ENCODE assay signal across 24 mouse cellular contexts in genomic region chr1:129837324-129837723, GRCm38 (mm10).
DNase-seq lines count a peak whose midpoint lies in the region; ATAC-seq and TF ChIP-seq lines count a peak whose summit lies in the region.
"Had no signal": no experiment of that assay in that cellular context is flagged by ENCODE, and none has a peak within 500 bp of the region (broad histone marks: within the 10 kb centered on the region; RNA-seq: fewer than 3 reads in every experiment).

No protein-coding gene starts in this region.

- H3K4me2 ChIP-seq in embryonic facial prominence, embryonic 14.5 days (ENCODE audit: low read depth, low read length), result no peak overlapping the region
- no peak overlapping the region for H3K4me2 ChIP-seq in kidney, embryonic 15.5 days
- H3K4me2 ChIP-seq in limb, embryonic 14.5 days (replicated peaks; ENCODE audit: low read depth, low read length, severe bottlenecking), result no peak overlapping the region
- H3K4me2 ChIP-seq: embryonic facial prominence, embryonic 13.5 days; forebrain, embryonic 13.5 days; forebrain, embryonic 15.5 days had no signal

- ATAC-seq in embryonic facial prominence, embryonic 14.5 days (ENCODE audit: low read depth), result peak; percentile 22; the same call in 1 of the 2 replicates
- peak; percentile 79 for ATAC-seq in kidney, embryonic 15.5 days (replicated peaks; ENCODE audit: low FRiP score)
- peak; percentile 47; the same call in 1 of the 2 replicates for ATAC-seq in limb, embryonic 14.5 days (ENCODE audit: low FRiP score, low read depth)
- ATAC-seq: activated CD4-positive, CD25-positive, alpha-beta regulatory T cell, adult 4 months; CD4-positive, CD25-positive, alpha-beta regulatory T cell, adult 4 months; forebrain, embryonic 13.5 days; forebrain, embryonic 15.5 days; forebrain, postnatal 0 days; Patski had no signal

- H3K27ac ChIP-seq in embryonic facial prominence, embryonic 14.5 days (replicated peaks; ENCODE audit: low read depth, low read length), result no peak overlapping the region
- no peak overlapping the region for H3K27ac ChIP-seq in embryonic facial prominence, embryonic 10.5 days (replicated peaks)
- H3K27ac ChIP-seq in kidney, embryonic 15.5 days, result no peak overlapping the region
- H3K27ac ChIP-seq in limb, embryonic 14.5 days (replicated peaks; ENCODE audit: low read depth, low read length), result no peak overlapping the region
- H3K27ac ChIP-seq in limb, embryonic 10.5 days, result no peak overlapping the region
- H3K27ac ChIP-seq: embryonic facial prominence, embryonic 13.5 days; forebrain, embryonic 13.5 days; forebrain, embryonic 15.5 days had no signal

- no peak overlapping the region for H3K9ac ChIP-seq in embryonic facial prominence, embryonic 14.5 days (ENCODE audit: low read depth, low read length)
- no peak overlapping the region for H3K9ac ChIP-seq in kidney, embryonic 15.5 days
- no peak overlapping the region for H3K9ac ChIP-seq in limb, embryonic 14.5 days (ENCODE audit: low read depth, low read length, severe bottlenecking)
- H3K9ac ChIP-seq: embryonic facial prominence, embryonic 13.5 days; forebrain, embryonic 13.5 days; forebrain, embryonic 15.5 days; forebrain, postnatal 0 days had no signal

- no peaks in the 10 kb centered on the region for H3K36me3 ChIP-seq in embryonic facial prominence, embryonic 14.5 days (ENCODE audit: control insufficient read depth, insufficient read depth, low read length)
- no peaks in the 10 kb centered on the region for H3K36me3 ChIP-seq in embryonic facial prominence, embryonic 10.5 days (replicated peaks)
- H3K36me3 ChIP-seq in kidney, embryonic 15.5 days, result no peaks in the 10 kb centered on the region
- H3K36me3 ChIP-seq in limb, embryonic 14.5 days (ENCODE audit: control insufficient read depth, insufficient read depth, low read length), result no peaks in the 10 kb centered on the region
- H3K36me3 ChIP-seq in limb, embryonic 10.5 days, result no peaks in the 10 kb centered on the region
- H3K36me3 ChIP-seq: embryonic facial prominence, embryonic 13.5 days; forebrain, embryonic 15.5 days; G1E had no signal

- no peak for DNase-seq in embryonic facial prominence, embryonic 14.5 days (ENCODE audit: low spot score)
- no peak for DNase-seq in embryonic facial prominence, embryonic 10.5 days (ENCODE audit: low spot score)
- no peak for DNase-seq in kidney, postnatal 36 days
- no peak for DNase-seq in limb, embryonic 14.5 days (ENCODE audit: low spot score)
- DNase-seq in limb, embryonic 10.5 days (ENCODE audit: low spot score), result no peak
- DNase-seq: adrenal gland, adult 8-10 months; adrenal gland, postnatal 14 days; adrenal gland, postnatal 36 days; B cell, adult 2 months; cerebellum, adult 11-12 months; cerebellum, adult 2 months; cerebellum, adult 9-10 months; cerebellum, postnatal 10 days; cerebellum, postnatal 25 days; forebrain, postnatal 0 days had no signal

- no peak overlapping the region for H3K4me3 ChIP-seq in embryonic facial prominence, embryonic 14.5 days (ENCODE audit: low read depth, low read length)
- H3K4me3 ChIP-seq in embryonic facial prominence, embryonic 10.5 days, result no peak overlapping the region
- no peak overlapping the region for H3K4me3 ChIP-seq in kidney, embryonic 15.5 days (replicated peaks)
- no peak overlapping the region for H3K4me3 ChIP-seq in limb, embryonic 14.5 days (replicated peaks; ENCODE audit: low read length)
- H3K4me3 ChIP-seq in limb, embryonic 10.5 days, result no peak overlapping the region
- H3K4me3 ChIP-seq: embryonic facial prominence, embryonic 13.5 days; forebrain, embryonic 13.5 days; forebrain, embryonic 15.5 days had no signal

- H3K4me1 ChIP-seq in embryonic facial prominence, embryonic 14.5 days (ENCODE audit: control insufficient read depth, insufficient read depth, low read length), result no peaks in the 10 kb centered on the region
- no peaks in the 10 kb centered on the region for H3K4me1 ChIP-seq in embryonic facial prominence, embryonic 10.5 days
- H3K4me1 ChIP-seq in kidney, embryonic 15.5 days, result peaks cover 5% of the 10 kb centered on the region
- no peaks in the 10 kb centered on the region for H3K4me1 ChIP-seq in limb, embryonic 14.5 days (ENCODE audit: control insufficient read depth, insufficient read depth, low read length)
- no peaks in the 10 kb centered on the region for H3K4me1 ChIP-seq in limb, embryonic 10.5 days
- H3K4me1 ChIP-seq: embryonic facial prominence, embryonic 13.5 days; forebrain, embryonic 13.5 days; forebrain, embryonic 15.5 days had no signal

- H3K27me3 ChIP-seq in embryonic facial prominence, embryonic 14.5 days (replicated peaks; ENCODE audit: control insufficient read depth, insufficient read depth, low read length), result no peaks in the 10 kb centered on the region
- no peaks in the 10 kb centered on the region for H3K27me3 ChIP-seq in embryonic facial prominence, embryonic 10.5 days (replicated peaks; ENCODE audit: low read depth, poor library complexity, severe bottlenecking)
- H3K27me3 ChIP-seq in kidney, embryonic 15.5 days, result no peaks in the 10 kb centered on the region
- H3K27me3 ChIP-seq in limb, embryonic 14.5 days (ENCODE audit: control insufficient read depth, insufficient read depth, low read length), result no peaks in the 10 kb centered on the region
- H3K27me3 ChIP-seq in limb, embryonic 10.5 days (ENCODE audit: low read depth, poor library complexity, severe bottlenecking), result no peaks in the 10 kb centered on the region
- H3K27me3 ChIP-seq: CH12.LX; embryonic facial prominence, embryonic 13.5 days; forebrain, embryonic 13.5 days; forebrain, embryonic 15.5 days had no signal

- no peaks in the 10 kb centered on the region for H3K9me3 ChIP-seq in embryonic facial prominence, embryonic 14.5 days (ENCODE audit: control insufficient read depth, low read length)
- H3K9me3 ChIP-seq in embryonic facial prominence, embryonic 10.5 days, result no peaks in the 10 kb centered on the region
- no peaks in the 10 kb centered on the region for H3K9me3 ChIP-seq in kidney, embryonic 15.5 days (replicated peaks)
- no peaks in the 10 kb centered on the region for H3K9me3 ChIP-seq in limb, embryonic 14.5 days (ENCODE audit: control insufficient read depth, low read length)
- no peaks in the 10 kb centered on the region for H3K9me3 ChIP-seq in limb, embryonic 10.5 days (replicated peaks)
- H3K9me3 ChIP-seq: embryonic facial prominence, embryonic 13.5 days; forebrain, embryonic 13.5 days; forebrain, embryonic 15.5 days; G1E had no signal

- WGBS in embryonic facial prominence, embryonic 14.5 days, result 68% methylated on average over 2 of the region's 2 CpGs
- WGBS in embryonic facial prominence, embryonic 10.5 days, result 76% methylated on average over 2 of the region's 2 CpGs
- 34% methylated on average over 2 of the region's 2 CpGs for WGBS in kidney, embryonic 15.5 days
- 52% methylated on average over 2 of the region's 2 CpGs for WGBS in limb, embryonic 14.5 days
- 69% methylated on average over 2 of the region's 2 CpGs for WGBS in limb, embryonic 10.5 days

- TF ChIP-seq POLR2A in limb, embryonic 14.5 days (IDR thresholded peaks at IDR 0.05; ENCODE audit: borderline replicate concordance, extremely low read depth, insufficient read depth, insufficient read length), result no peak

Comparison
In these comparisons a context has a peak if more than half of its experiments do, and no peak if none do; other contexts are left out.
1. ATAC-seq: peak in every context shown above with its lines; median percentile 79 in kidney, embryonic 15.5 days; 47 in limb, embryonic 14.5 days; 22 in embryonic facial prominence, embryonic 14.5 days.